Mouse (Mus musculus): ENCODE results near the gene Ankrd45.

DNA sequence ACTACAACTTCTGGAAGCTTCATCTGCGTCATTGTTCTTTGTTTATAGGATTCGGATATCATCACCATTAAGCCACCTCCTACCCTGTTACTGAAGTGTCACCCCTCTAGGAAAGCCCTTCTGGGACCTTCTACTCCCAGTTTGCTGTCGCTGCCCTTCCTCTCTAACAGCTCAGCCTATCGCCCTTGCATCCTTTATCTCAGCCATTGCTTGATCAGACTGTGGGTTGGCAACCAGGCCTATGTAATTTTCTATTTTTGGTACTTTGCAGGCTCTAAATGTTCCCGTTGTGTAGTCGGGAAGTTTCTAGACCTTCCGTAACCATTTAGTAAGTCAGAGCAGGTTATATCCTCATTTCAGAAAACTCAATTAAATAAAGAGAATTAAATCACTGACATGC is 725 bp downstream of the Ankrd45 start:
- TF ChIP-seq CTCF (IDR thresholded peaks at IDR 0.05; ENCODE audit: borderline replicate concordance, extremely low read depth, insufficient read depth, insufficient read length) = no peak
- TF ChIP-seq POLR2A (IDR thresholded peaks at IDR 0.05; ENCODE audit: borderline replicate concordance, extremely low read depth, insufficient read depth, insufficient read length, poor library complexity, severe bottlenecking) = no peak
